Mouse (Mus musculus) adrenal gland, postnatal 10 days (tissue): Measurements from ENCODE around the gene Wdr90. TPM values are rescaled to one million over a fixed set of nuclear protein-coding genes. Genes with fewer than 3 reads are reported as not detected.

Source experiments
- DNase-seq: peaks from one replicate; pipeline ENCODE4 v3.0.0; 2021; ENCODE audit warnings: mixed read lengths
- total RNA-seq, 2 experiments: library from RNA; stranded (reverse); gene quantifications; 2 replicates each; pipeline ENCODE4 v1.2.3; 2021

The Wdr90 gene
- total RNA-seq, 2 experiments from 2014 or later, result 17.5 to 24.1 TPM

- no peak for DNase-seq
Observed at GRCm38 (mm10) chr17:25860229-25860628, 1.1 kb downstream of the Wdr90 start.

DNA sequence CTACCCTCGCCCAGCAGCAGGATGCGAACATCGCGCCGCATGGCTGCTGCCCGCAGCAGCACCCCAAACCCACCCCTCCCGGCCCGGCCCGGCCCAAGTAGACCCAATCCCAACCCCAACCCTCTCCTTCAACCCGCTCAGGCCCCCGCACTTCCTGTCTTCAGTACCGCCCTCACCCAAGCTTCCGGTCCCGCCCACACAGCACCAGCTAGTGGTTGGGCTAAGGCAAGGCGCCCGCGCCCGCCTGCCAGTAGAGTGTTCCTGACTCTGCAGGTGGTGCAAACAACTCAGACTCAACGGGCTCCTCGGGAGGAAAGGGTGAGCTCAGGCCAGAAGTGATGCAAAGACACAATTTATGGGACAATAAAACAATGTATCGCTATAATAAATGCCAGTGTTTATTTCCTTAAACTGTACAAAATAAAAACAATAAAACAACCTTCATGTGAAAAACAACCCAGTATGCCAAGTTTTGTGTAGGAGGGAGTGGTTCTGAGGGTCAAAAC, 16.9 kb downstream of the Wdr90 start, which contains the start of gene Rhot2:
Gene Rhot2 (minus strand): TSS at position 456 of the 506 bp plus-strand sequence.
- DNase-seq, result peak; percentile 97

DNA sequence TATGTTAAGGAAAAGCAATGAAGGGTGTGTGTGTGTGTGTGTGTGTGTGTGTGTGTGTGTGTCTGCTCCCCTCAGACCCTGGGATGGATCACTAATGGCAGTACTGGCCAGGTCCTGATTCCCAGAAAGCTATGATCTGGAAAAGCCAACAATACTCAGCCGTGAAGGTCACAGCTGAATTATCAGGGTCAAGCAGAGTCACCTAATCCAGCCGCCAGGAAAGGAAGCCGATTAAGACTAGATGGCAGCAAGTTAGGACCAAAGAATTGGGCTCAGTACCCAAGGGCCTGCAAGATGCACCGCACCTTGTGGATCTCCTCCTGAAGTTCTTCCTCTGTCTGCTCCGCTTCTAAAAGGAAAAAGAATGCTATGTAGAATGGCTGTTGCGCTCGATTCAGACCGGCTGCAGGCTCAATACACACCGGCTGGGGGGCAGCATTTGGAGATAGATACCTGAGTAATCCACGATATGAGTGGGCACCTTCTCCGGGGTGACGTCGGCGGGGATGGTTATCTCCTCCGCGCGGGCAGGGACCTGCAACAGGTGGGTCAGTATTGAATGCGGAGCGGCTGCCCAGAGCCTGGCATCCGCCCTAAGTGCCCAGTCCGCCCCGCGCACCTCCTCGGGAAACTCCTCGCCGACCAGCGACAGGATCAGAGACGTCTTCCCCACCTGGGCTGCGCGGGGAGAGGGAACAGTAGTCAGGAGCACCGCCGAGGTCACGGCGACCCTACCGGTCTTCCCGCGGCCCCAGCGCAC, 17.5 kb downstream of the Wdr90 start:
- no peak for DNase-seq

- DNase-seq, result no peak
Observed at GRCm38 (mm10) chr17:25843122-25843521, 18.2 kb downstream of the Wdr90 start.

DNA sequence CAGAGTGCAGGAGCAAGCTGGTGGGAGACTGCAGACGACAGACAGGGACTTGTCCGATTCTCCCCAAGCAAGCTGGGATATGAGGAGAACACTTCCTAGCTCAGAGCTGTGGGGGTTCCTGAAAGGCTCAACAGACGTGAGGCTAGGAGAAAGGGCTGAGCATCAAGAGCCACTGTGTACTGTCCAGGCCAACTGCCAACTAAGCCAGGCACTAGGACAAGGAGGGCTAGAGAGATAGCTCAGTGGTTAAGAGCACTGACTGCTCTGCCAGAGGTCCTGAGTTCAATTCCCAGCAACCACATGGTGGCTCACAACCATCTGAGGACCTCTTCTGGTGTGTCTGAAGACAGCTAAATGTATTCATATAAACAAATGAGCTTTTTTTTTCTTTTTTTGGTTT, 18.8 kb downstream of the Wdr90 start:
- no peak for DNase-seq

GRCm38 (mm10) chr17:25841117-25841880, 20.0 kb downstream of the Wdr90 start, which contains the start of gene Gm20683:
TSS of gene Gm20683 (minus strand) at chr17:25841763.
- no peak for DNase-seq

- DNase-seq, result no peak
Observed at GRCm38 (mm10) chr17:25840519-25840918, 20.8 kb downstream of the Wdr90 start.

GRCm38 (mm10) chr17:25839455-25840235, 21.7 kb downstream of the Wdr90 start:
- DNase-seq, result no peak

DNA sequence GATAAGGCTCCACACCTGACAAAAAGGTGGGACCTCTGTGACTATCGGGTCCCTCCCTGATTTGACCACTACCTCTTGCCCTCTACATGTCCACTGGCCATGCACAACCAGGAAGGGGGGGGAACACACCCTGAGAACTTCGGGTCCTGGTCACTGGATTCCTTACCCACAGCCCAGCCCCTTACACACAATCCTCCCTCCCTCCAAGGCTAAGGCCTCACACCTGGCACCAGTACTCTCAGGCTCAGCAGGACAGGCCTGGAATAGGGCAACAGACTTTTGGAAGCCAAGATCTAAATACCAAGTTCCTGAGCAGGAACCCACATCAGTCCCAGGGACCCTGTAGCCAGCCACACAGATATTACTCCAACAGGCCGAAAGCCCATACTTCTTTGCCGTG, 22.4 kb downstream of the Wdr90 start:
- no peak for DNase-seq

DNA sequence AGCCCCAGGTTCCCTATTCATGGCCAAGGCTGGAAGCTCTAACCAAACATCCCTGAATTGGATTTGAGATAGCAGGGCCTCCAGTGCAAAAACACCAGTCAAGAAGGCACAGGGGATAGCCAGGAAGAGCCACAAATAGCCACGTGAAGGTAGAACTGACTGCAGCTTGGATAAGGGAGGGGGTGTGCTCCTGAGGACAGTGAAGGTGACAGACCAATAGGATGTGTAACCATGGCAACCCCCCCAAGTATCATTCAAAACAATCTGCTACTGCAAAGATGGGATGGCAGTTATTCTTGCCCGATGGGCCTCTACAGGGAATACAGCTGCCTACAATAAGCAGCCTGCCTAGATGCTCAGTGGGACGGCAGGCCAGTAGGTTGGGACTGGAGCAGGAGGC, 23.8 kb downstream of the Wdr90 start:
- DNase-seq, result no peak

DNA sequence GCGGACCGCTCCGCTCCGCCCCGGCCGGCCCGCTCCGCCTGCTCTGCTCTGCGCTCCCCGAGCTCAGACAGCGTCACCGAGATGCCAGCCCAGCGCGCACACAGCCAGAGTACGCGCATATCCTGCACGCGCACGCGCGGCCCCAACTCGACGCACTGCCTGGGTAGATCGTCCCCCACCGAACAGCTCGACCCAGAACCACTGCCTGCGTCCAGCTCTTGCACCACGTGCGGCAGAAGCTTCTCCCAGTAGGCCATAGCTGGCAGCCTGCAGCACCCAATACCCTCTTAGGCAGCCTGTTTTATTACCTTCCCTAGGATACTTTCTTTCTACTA, 24.3 kb downstream of the Wdr90 start, which contains the start of gene Rhbdl1:
Gene Rhbdl1 (minus strand): TSS at position 220 of the 335 bp plus-strand sequence.
- DNase-seq, result peak; percentile 90

- peak; percentile 59 for DNase-seq
Observed at GRCm38 (mm10) chr17:25836397-25837075, 24.8 kb downstream of the Wdr90 start.

DNA sequence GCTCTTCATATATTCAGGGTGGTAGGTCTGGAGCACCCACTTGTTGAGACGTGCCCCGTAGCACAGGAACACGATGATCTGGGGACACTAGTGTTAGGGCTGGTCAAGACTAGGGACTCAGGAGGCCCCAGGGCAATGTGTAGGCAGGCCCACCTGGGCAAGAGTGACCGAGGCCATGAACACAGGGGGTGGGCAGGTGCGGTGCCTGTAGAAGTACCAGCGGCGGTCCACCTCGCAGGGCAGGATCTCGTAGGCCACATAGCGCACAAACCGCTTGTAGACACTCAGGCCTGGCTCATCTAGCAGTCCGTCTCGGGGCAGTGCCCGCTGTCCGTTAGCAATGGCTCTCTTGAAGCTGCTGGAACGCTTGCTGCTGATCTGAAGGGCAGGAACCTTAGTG, 25.5 kb downstream of the Wdr90 start:
- DNase-seq, result peak; percentile 37

- DNase-seq, result no peak
Observed at GRCm38 (mm10) chr17:25835301-25835700, 26.0 kb downstream of the Wdr90 start.

DNA sequence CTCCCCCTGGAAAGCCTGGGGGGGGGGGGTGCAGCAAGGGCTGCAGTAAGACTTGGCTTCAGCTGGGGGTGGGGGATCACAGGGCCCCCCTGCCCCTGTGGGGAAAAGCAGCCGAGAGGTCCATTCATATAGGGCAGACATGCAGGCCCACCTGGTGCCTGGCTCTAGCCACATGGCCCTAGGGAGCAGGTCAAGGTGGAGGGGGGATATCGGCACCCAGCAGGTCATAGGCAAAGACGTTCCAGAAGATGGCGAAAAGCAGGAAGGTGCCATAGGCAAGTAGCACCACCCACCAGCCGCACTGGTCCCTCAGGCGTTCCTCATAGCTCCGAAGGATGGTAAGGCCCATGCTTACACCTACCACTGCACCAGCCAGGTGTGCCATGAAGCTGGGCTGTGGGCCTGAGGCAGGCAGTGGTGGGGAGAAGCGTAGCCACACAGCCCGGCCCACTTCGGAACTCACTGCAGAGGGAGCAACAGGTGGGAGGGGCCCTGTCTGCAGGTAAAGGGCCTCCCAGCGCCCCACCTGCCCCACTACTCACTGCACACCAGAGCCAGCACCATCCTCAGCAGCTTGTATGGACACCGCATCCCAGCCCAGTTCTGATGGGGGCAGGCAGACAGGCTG, 26.6 kb downstream of the Wdr90 start:
- no peak for DNase-seq

GRCm38 (mm10) chr17:25833961-25834594, 27.2 kb downstream of the Wdr90 start:
- DNase-seq, result peak; percentile 64

- peak; percentile 95 for DNase-seq
Observed at GRCm38 (mm10) chr17:25833291-25833663, 28.0 kb downstream of the Wdr90 start, which contains the start of gene Stub1. TSS of gene Stub1 (minus strand) at chr17:25833404.

DNA sequence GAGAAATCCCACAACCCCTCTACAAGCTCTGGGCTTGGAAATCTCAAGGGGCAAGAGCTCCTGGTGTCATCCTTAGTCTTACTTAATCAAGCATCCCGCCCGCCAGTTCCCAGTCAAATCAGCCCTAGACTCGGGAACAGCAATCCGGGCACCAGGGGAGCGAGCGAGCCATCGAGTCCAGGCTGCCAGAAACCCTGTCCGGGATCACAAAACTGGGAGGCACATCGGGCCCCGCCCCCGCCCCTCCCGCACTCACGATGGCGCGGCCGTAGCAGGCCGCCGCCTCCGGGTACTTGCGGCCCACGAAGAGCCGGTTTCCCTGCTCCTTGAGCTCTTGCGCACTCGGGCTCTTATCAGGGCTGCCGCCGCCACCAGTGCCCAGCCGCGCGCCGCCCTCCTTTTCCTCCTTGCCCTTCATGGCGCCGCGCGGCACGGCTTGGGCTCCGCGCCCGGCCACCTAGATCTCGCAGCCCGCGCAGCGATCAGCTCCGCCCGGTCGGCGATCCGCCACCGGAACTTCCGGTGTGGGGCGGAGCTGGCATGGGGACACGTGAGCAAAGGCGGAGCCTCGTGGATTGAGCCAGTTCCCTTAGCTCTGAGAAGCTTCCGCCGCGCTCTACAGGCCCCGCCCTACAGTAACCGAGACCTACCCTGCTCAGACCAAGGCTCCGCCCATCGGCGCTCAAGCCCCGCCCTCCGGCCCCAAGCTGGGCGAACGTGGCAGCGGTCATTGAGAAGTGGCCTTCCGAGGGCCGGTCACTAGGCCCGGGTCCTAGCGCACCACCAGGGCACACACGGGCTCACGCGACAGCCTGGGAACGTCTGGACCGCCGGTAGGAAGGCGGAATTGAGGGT, 28.6 kb downstream of the Wdr90 start:
- DNase-seq, result peak; percentile 100

DNA sequence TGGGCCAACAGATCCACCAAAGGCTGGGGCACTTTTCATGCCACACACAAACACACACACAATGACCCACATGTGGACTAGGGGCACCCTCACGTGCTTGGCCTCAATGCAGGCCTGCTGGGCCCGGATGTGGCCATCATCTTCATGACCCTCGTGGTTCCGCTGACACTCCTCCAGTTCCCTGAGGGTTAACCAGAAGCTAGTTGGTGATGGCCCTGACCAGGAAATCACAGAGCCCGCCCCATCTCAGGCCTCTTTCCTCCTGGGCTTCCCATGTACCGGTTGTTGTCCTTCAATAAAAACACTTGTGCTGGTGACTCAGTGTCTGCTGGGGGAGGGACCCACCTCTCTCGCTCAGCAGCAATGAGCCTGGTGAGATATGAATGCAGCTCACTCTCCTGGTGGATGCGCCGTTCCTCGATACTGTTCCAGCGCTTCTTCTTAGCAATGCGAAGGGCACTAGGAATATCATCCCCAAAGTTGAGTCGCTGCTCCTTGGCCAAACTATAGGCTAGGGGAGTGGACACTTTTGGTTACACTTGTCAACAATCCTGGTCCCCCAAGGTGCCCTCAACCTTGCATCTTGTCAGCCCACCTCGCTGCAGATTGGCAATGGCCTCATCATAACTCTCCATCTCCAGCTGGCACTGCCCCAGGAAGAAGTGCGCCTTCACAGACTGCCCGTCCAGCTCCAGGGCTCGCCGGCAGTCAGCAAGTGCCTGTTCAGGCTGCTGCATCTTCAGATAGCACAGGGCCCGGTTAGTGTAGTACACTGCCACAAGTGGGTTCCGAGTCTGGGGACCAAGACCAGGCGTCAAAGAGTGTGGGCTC, 29.6 kb downstream of the Wdr90 start:
- DNase-seq, result peak; percentile 69
